Mouse (Mus musculus) embryo, embryonic 11.5 days (tissue): ENCODE results near the gene Acadvl.

ENCODE experiments used
- DNase-seq: peaks from one replicate; pipeline ENCODE4 v3.0.0-alpha.2; 2012; ENCODE audit warnings: low read depth, low spot score

The Acadvl gene

DNA sequence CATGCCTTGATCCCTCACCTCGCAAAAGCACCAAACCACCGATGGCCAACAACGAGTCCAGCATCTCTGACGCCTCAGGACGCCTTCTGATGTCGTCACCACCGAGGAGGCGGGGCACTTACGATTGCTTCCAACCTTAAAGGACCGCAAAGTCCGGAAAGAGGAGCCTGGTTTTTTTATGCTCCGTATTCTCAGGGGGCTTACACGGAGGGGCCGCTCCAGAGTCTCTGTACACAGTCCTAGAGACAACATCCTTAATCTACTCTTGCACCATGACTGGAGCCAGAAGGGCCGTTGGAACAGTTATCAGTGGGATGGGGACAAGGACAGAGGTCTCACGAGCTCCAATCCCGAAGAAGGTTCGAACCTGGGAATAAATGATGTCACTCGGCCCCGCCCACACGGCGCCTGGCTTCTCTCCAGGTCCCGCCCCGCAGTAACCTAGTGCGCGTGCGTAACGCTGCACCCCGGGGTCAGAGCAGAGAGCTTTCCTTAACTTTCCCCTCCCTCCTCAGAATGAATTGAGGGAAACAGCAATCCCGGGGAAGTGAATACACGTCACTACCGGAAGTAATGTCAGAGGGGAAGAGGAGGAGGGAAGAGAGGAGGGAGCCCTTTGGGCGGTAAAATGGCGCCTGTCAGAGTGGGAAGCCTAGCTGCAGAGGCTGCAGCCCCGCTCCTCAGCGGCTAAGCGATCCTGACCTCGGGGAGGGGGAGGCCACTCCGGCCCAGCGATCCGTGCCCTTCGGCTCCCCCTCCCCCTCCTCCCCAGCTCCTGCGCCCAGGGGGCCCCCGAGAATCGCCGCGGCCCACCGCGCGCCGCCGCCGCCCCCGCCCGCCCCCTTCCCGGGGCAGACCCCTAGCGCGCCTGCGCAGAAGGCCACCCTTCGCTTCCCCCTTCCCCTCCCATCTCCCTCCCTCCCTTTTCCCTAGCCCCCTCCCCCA lies 34.7 kb downstream of the Acadvl start:
- DNase-seq: peak; percentile 99

DNA sequence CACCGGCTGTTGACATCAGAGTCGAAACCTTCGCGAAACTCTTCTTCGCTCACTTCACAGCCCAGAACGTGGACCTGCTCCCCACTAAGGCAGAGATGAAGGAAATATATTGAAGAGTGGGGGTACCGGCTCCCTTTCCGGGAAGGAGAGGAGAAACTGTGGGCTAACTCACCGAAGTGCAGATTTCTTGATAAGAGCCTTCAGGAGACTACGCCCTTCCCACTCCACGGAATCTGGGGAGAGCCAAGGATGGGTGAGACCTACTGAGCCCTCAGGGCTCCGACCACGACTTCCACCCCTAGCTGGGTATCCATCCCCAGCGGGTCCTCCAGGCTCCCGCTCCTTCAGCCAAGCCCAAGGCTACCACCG lies 35.4 kb downstream of the Acadvl start:
- no peak for DNase-seq

DNA sequence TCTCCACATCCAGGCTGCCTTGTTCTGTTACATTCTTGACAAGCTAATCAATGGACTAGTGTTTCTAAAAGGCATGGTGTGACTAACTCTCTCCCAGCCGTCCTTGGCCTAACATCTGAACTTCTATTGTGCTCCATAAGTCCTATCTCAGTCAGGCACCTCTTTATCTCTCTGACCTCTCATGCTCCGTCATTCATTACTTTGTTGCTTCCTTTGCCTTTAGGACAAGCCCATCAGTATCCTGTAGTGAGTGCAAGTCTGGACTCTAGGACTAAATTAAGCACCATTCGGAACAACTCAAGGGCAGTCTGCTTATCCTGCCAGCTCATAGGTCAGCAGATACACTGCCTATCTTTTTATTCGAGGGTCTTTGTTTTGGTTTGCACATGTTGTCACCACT lies 38.9 kb downstream of the Acadvl start:
- no peak for DNase-seq

DNA sequence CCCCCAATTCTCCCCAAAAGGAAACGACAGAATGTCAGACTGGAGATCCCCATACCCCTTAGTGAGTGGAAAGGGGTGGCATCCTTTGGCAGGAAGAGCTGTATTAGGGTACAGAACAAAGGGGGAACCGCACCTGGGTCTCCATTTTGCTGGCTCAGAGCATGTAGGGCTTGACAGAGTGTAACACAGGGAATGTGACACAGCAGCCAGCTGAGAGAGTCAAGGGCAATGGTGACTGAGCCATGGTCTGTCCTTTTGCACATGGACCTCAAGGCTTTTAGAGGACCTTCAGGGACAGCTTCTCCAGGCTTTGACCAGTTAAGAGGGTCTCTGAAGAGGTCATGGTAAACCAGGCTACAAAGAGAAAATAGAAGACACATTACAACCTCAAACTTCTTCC lies 40.3 kb downstream of the Acadvl start:
- DNase-seq: no peak

DNA sequence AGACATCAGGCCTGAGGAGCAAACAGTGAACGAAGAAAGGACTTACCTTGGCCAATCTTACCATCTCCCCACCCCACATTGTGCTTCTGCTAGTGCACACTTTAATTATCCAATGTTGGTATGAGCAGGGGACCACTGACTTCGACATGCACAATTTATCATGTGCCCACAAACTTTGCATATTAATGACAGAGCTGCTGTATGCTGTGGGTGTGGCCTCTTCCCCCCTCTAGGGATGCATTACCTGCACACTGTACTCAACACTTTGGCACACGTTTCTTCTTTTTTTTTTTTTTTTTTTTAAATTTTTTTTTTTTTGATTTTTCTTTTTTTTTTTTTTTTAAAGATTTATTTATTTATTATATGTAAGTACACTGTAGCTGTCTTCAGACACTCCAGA lies 44.4 kb downstream of the Acadvl start:
- no peak for DNase-seq

DNA sequence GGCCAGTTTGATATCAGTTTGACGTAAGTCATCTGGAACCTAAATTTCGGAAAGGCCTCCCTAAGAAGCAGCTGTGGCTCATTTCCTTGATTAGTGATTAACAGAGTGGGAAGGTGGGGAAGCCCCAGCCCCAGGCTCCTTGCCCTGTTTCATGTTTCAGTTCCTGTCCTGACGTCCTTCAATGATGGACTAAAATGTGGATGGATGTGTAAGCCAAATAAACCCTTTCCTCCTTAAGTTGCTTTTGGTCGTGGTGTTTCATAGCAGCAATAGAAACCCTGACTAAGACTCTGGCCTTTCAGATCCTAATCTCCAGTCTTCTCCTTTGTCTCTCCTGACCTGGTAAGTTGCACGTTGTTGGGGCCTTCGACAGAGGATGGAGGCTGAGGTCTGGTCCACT lies 45.0 kb downstream of the Acadvl start:
- DNase-seq: no peak

DNA sequence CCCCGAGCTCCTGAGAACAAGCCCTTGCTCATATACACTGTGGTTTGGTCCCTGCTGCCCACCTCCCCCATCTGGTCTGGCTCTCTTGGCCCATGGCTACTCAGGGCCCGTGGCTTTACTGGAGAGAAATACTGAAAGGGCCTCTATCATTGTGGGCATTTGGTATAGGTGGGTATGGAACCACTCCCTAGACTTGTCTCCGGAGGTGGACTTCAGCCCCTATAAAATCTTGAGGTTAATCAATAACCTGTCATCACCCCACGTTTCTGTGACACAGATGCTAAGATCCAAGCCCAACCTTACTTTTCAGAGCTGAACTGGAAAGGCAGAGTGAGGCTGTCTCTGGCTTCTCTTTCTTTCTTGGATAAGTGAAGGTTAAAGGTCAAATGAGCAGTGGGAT lies 46.4 kb downstream of the Acadvl start:
- no peak for DNase-seq

DNA sequence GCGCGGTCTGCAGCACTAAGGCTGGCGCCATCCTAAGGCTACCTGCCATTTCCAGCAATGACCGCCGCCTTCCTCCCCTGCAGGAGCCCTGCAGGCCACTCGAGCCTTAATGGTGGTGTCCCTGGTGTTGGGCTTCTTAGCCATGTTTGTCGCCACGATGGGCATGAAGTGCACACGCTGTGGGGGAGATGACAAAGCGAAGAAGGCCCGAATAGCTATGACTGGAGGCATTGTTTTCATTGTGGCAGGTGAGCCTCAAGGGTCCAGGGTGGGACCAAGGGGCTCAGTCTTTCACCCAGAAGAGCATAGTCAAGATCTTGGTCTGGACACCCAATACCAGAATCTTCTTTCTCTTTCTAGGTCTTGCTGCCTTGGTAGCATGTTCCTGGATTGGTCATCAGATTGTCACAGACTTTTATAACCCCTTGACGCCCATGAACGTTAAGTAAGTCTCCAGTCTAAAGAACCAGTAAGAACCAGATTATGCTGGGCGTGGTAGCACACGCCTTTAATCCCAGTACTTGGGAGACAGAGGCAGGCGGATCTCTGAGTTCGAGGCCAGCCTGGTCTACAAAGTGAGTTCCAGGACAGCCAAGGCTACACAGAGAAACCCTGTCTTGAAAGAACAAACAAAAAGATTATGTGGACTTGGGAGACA lies 48.2 kb downstream of the Acadvl start:
- no peak for DNase-seq

DNA sequence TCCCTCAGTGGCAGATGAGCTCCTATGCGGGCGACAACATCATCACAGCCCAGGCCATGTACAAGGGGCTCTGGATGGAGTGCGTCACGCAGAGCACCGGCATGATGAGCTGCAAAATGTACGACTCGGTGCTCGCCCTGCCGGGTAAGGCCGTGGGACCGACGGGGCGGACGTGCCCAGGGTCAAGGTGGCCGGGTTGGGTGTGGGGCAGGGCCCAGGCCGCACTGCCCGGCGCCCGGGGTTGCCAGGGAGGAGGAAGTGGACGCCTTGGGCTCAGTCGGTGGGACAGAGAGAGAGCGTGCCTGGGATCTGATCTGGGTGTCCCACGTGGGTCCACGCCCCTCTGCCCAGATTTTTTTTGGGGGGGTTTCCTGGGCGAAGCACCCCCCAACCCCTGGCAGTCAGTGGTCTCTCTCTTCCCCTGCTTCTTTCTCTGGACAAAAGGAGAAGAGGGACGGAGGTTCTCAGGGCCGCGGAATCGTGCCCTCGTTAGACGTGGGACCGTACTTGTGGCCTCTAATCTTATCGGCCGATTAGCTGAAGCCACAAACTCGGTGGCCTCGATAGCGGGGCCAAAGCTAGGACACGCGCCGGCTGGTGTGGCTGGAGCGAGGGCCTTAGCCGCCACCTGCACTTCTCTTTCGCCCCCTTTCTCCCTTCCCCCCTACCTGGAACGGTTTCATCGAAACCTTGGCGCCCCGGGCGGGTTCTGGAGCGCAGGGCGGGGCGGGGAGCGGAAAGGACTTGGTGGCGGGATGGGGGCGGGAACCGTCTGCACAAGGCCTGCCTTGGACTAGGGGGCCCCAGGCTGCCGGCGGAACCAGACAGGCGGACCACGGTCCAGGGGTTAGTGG lies 49.0 kb downstream of the Acadvl start:
- DNase-seq: no peak

DNA sequence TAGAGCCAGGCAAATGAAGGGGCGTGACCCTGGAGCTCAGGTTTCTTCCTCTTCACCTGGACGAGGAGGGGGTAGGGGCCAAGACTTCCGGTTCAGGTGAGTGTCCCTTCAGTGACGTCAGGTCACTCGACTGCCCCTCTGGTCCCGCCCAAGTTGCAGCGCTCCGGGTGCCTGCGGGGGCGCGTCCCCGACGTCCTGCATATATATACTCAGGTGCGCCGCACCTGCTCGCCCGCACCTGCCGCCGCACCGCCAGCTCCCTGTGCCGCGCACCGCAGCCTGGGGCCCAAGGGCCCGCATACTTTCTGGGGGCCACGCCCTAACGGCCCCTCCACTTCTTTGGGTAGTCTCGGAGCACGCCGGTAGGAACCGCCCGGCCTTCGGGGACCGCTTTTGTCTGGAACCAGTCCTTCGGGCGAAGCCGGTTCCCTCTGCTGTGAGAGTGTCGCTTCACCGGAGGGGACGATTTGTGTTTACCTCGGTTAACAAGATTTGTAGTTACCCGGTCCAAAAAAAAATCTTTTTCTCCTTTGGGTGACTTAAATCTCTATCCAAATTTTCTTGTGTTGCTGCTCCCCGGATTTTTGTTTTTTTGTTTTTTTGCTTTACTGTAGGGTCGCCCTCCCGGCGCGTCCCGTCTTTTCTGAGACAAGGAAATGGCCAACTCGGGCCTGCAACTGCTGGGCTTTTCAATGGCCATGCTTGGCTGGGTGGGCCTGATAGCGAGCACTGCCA lies 49.8 kb downstream of the Acadvl start:
- DNase-seq: no peak

DNA sequence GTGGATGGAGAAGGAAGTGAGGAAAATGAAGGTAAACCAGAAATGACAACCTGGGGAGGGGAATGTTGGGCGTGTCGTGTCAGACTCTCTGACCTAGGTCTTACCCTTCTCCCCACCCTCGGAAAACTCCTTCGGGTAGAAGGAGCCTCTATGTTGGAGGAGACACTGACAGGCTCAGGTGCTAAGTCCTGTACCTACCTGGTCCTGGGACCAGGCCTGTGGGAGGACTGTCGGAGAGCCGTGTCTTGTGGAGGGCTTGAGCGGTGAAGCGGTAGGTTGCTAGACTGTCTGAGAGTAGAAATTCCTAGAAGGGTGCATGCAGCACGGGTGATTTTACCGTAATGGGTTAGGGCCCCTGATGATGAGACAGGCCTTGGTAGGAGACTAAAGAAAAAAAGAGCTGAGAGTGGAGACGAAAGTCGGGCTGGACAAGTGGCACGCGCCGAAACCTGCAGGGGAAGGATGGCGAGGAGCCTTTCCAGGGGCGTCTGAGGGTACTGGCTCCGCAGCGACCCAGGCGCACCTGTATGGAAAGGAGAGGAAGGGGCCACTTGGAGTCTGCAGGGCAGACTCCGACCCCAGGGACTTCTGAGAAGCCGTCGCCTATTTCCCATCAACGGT lies 50.5 kb downstream of the Acadvl start, which contains the start of gene Cldn7:
Gene Cldn7, plus strand, starts transcription at position 130 of the 621 bp plus-strand sequence.
- DNase-seq: no peak

DNA sequence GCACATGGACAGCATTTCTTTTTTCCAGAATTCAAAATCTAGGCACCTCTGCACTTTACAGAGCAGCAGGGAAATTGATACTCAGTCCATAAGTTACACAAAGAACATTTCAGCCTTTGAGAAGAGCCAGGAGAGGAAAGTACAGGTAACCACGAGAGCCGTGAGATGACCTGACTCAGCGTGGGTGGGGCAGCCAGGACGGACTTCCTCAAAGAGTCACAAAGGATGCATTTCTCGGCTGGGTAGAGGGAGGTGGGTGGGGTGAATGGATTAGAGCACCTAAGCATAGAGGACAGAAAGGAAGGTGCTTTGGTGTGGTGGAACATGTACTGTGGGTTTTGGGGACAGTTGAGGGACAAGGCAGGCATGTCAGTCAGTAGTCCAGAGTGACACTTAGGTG lies 53.4 kb downstream of the Acadvl start:
- DNase-seq: no peak

DNA sequence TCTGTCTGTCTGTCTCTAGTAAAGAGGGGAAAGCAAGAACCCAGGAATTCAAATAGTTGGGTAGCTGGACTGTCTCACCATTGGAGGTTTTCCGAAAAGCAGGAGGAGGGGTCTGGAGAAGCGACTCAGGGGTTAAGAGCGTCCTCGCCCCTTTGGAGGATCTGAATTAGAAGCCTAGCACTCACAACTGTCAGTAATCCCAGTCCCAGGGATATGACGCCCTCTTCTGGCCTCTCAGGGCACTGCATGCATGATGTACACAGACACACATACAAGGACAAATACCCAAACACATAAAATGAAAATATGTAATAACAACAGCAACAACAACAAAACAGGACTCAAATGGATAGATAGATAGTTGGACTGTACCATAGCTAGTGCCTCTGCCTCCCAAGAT lies 54.6 kb downstream of the Acadvl start:
- DNase-seq: no peak
